Mouse (Mus musculus) limb, embryonic 14.5 days (tissue): ENCODE results near the gene Zfp385c. TPM values are rescaled to one million over a fixed set of nuclear protein-coding genes. Genes with fewer than 3 reads are reported as not detected.

Source experiments
- ATAC-seq: fragments of 200-750 bp; cut with Nextera tagmentation; 2 replicates; pipeline ENCODE4 v1.8.0; 2017; ENCODE audit warnings: low read depth, moderate number of reproducible peaks, moderate TSS enrichment; ENCODE audit not compliant: low FRiP score
- DNase-seq: peaks from one replicate; pipeline ENCODE4 v3.0.0-alpha.2; 2015; ENCODE audit warnings: low spot score
- H3K27ac ChIP-seq: fragments of 300-500 bp; sonication (generic); replicated peaks from 2 replicates; pipeline ENCODE4 v1.5.1; 2014; ENCODE audit warnings: low read depth, mild to moderate bottlenecking, low read length, moderate library complexity, mixed read lengths
- H3K27me3 ChIP-seq: fragments of 300-500 bp; sonication (generic); 2 replicates; pipeline ENCODE4 v1.6.1; 2014; ENCODE audit warnings: low read length, mixed read lengths; ENCODE audit not compliant: control insufficient read depth, insufficient read depth
- H3K36me3 ChIP-seq: fragments of 300-500 bp; sonication (generic); 2 replicates; pipeline ENCODE4 v1.6.1; 2014; ENCODE audit warnings: mild to moderate bottlenecking, low read length, moderate library complexity, mixed read lengths; ENCODE audit not compliant: control insufficient read depth, insufficient read depth
- H3K4me1 ChIP-seq: fragments of 300-500 bp; sonication (generic); 2 replicates; pipeline ENCODE4 v1.6.1; 2014; ENCODE audit warnings: antibody characterized with exemption, low read length, mixed read lengths; ENCODE audit not compliant: control insufficient read depth, insufficient read depth
- H3K4me2 ChIP-seq: fragments of 300-500 bp; sonication (generic); replicated peaks from 2 replicates; pipeline ENCODE4 v1.6.1; 2014; ENCODE audit warnings: low read depth, mild to moderate bottlenecking, low read length, moderate library complexity; ENCODE audit not compliant: severe bottlenecking
- H3K4me3 ChIP-seq: fragments of 300-500 bp; sonication (generic); replicated peaks from 2 replicates; pipeline ENCODE4 v1.5.1; 2014; ENCODE audit warnings: low read length
- H3K9ac ChIP-seq: fragments of 300-500 bp; sonication (generic); 2 replicates; pipeline ENCODE4 v1.6.1; 2014; ENCODE audit warnings: mild to moderate bottlenecking, low read depth, low read length, moderate library complexity; ENCODE audit not compliant: severe bottlenecking
- H3K9me3 ChIP-seq: fragments of 300-500 bp; sonication (generic); 2 replicates; pipeline ENCODE4 v1.6.1; 2016; ENCODE audit warnings: low read length; ENCODE audit not compliant: control insufficient read depth
- POLR2A ChIP-seq: fragments of 200-500 bp; IDR thresholded peaks from 2 replicates; pipeline ENCODE4 v1.8.0; 2012; ENCODE audit warnings: inconsistent platforms, mild to moderate bottlenecking, moderate library complexity, borderline replicate concordance; ENCODE audit not compliant: insufficient read depth, insufficient read length; ENCODE audit errors: extremely low read depth
- WGBS: fragments of 180-500 bp; shearing (Covaris S2); extraction: QIAGEN DNeasy Blood & Tissue Kit; methylation state at CpG from one replicate; pipeline ENCODE4 v1.1.7; 2014; 5-methylcytosine and 5-hydroxymethylcytosine counted together
- polyA plus RNA-seq, 2 experiments: library from polyadenylated mRNA; depleted of rRNA in 1 of 2; stranded (reverse) in 1 of 2; unstranded in 1 of 2; fragments of >200 nt; fragmentation: Nextera tagmentation in 1 of 2; extraction: Ambion mirVana in 1 of 2; gene quantifications; 2 replicates each; pipeline versions ENCODE4 v1.2.1 to v1.2.3; 2012 to 2014

The Zfp385c gene
- polyA plus RNA-seq, 2 experiments, result 0.72 to 6.4 TPM

- WGBS, result 68% methylated on average over 5 of the region's 5 CpGs
- H3K4me3 ChIP-seq, result no peak overlapping the region
- no peaks in the 10 kb centered on the region for H3K36me3 ChIP-seq
- H3K9me3 ChIP-seq, result no peaks in the 10 kb centered on the region
- no peak for TF ChIP-seq POLR2A
- H3K4me2 ChIP-seq, result no peak overlapping the region
- H3K4me1 ChIP-seq, result no peaks in the 10 kb centered on the region
- H3K27me3 ChIP-seq, result no peaks in the 10 kb centered on the region
- H3K9ac ChIP-seq, result no peak overlapping the region
- no peak overlapping the region for H3K27ac ChIP-seq
- no peak for DNase-seq
- no peak for ATAC-seq
These were observed 10.4 kb downstream of the Zfp385c start for GRCm38 (mm10) chr11:100681826-100682225.

DNA sequence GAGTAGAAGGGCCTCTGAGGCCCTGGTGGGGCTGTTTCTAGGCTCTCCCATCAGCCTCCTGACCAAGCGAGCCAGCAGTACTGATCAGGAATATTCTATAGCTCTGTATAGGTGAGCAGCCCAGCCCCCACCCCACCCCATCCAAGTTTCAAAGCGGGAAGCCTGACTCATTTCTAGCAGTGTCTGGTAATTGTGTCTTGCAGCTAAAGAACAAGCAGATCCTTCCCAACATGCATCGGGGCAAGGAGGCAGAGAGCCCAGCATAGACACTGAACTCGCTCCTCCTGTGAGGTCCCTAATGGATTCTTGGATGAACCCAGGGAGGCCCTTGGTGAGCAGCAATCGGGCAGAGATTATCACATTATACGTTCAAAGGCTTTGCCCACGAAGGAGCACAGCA lies 14.4 kb downstream of the Zfp385c start:
- ATAC-seq (no peak), DNase-seq (no peak)
- TF ChIP-seq POLR2A, result no peak
- 45% methylated on average over 7 of the region's 7 CpGs for WGBS
- Histone ChIP-seq H3K4me3 (no peak overlapping the region), H3K36me3 (no peaks in the 10 kb centered on the region), H3K27me3 (peaks cover 6% of the 10 kb centered on the region; the same call in 1 of the 2 replicates), H3K4me2 (no peak overlapping the region), H3K27ac (no peak overlapping the region), H3K9ac (no peak overlapping the region), H3K9me3 (no peaks in the 10 kb centered on the region), H3K4me1 (peaks cover 7% of the 10 kb centered on the region; the same call in 1 of the 2 replicates)

DNA sequence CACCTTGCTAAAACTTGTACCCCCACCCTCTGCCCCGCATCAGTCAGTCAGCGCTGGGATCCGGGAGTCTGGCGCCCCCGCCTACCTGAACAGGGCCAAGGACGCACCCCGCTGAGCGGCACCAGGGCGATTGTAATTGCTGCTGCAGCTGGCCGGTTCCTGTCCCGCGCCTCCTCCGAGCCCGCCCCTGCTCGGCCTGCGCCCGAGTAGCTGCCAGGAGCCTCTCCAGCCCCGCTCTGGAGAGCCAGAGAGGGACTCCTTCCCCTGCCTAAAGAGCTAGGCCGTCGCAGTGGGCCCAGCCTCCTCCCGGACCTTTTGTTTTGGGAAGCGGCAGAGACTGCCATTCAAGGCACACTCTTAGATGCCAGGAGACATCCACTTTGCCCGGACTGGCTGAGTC lies 19.1 kb downstream of the Zfp385c start:
- peak overlapping the region; percentile 39 for H3K4me2 ChIP-seq
- H3K36me3 ChIP-seq, result no peaks in the 10 kb centered on the region
- no peak overlapping the region for H3K27ac ChIP-seq
- TF ChIP-seq POLR2A, result 0 out of 2 replicates have a peak, but pooled peaks have one; percentile 9
- peak overlapping the region; percentile 18 for H3K4me3 ChIP-seq
- H3K9ac ChIP-seq, result peak overlapping the region; percentile 50
- peaks cover 6% of the 10 kb centered on the region; the same call in 1 of the 2 replicates for H3K27me3 ChIP-seq
- peaks cover 8% of the 10 kb centered on the region; the same call in 1 of the 2 replicates for H3K4me1 ChIP-seq
- 5% methylated on average over 23 of the region's 23 CpGs for WGBS
- ATAC-seq (no peak), DNase-seq (no peak)
- no peaks in the 10 kb centered on the region for H3K9me3 ChIP-seq

- Histone ChIP-seq H3K4me1 (peaks cover 8% of the 10 kb centered on the region; the same call in 1 of the 2 replicates), H3K27ac (no peak overlapping the region), H3K9me3 (no peaks in the 10 kb centered on the region), H3K36me3 (no peaks in the 10 kb centered on the region), H3K4me2 (no peak overlapping the region), H3K27me3 (peaks cover 6% of the 10 kb centered on the region; the same call in 1 of the 2 replicates), H3K9ac (no peak overlapping the region), H3K4me3 (no peak overlapping the region)
- WGBS, result 59% methylated on average over 2 of the region's 2 CpGs
- no peak for TF ChIP-seq POLR2A
- DNase-seq (no peak), ATAC-seq (no peak)
These were observed 20.3 kb downstream of the Zfp385c start for GRCm38 (mm10) chr11:100671956-100672355.

DNA sequence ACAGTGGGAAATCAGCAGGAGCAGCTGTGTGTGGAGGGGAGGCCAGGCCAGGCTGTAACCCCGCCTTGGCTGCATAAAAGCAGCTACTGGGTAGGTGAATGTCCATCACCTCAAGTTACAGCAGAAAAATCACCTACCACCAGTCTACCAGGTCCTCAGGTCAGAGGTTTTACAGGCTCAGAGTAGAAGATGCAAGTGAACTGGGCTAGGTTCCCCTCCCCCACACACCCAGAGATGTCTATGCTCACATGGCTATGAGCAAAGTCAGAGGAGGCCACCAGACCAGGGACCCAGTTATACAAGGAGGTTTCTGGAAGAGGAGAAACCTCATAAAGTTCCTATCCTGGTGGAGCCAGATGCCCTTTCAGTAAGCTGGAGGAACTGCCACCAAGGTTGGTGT lies 21.2 kb downstream of the Zfp385c start:
- H3K4me1 ChIP-seq, result peaks cover 8% of the 10 kb centered on the region; the same call in 1 of the 2 replicates
- 59% methylated on average over 1 of the region's 1 CpGs for WGBS
- TF ChIP-seq POLR2A, result no peak
- H3K4me3 ChIP-seq, result no peak overlapping the region
- no peak overlapping the region for H3K27ac ChIP-seq
- no peaks in the 10 kb centered on the region for H3K9me3 ChIP-seq
- no peak overlapping the region for H3K4me2 ChIP-seq
- H3K36me3 ChIP-seq, result no peaks in the 10 kb centered on the region
- H3K9ac ChIP-seq, result no peak overlapping the region
- ATAC-seq, result no peak
- peaks cover 6% of the 10 kb centered on the region; the same call in 1 of the 2 replicates for H3K27me3 ChIP-seq
- no peak for DNase-seq
